Mouse (Mus musculus) CH12.LX (cell line): ENCODE results near the gene Dnah17. TPM values are rescaled to one million over a fixed set of nuclear protein-coding genes. Genes with fewer than 3 reads are reported as not detected.

Experiments
- DNase-seq: peaks from one replicate; pipeline ENCODE4 v3.0.0-alpha.2; 2013; ENCODE audit errors: extremely low read depth
- H3K27ac ChIP-seq: 2 replicates; pipeline ENCODE4 v1.5.1; 2012; ENCODE audit warnings: low read depth, mild to moderate bottlenecking, control low read depth, moderate library complexity; ENCODE audit not compliant: insufficient read depth
- H3K27me3 ChIP-seq: replicated peaks from 2 replicates; pipeline ENCODE3; 2012; ENCODE audit warnings: inconsistent platforms
- H3K36me3 ChIP-seq, 2 experiments: replicated peaks in 1 of 2; 2 replicates each; pipeline versions ENCODE3 to v1.6.1; 2012; ENCODE audit warnings: inconsistent platforms in 1 of 2, low read length in 1 of 2, mild to moderate bottlenecking in 1 of 2, mixed read lengths in 1 of 2, moderate library complexity in 1 of 2; ENCODE audit not compliant: control insufficient read depth in 1 of 2, insufficient read depth in 1 of 2
- H3K4me1 ChIP-seq, 2 experiments: 2 replicates each; pipeline ENCODE4 v1.6.1; 2012; ENCODE audit warnings: inconsistent platforms in 1 of 2, moderate library complexity in 1 of 2; ENCODE audit not compliant: insufficient read depth in 2 of 2, control insufficient read depth in 1 of 2
- H3K4me2 ChIP-seq: 2 replicates; pipeline ENCODE4 v1.6.1; 2012; ENCODE audit warnings: low read depth, mild to moderate bottlenecking, control low read depth; ENCODE audit not compliant: poor library complexity, insufficient read depth, severe bottlenecking
- H3K4me3 ChIP-seq, 3 experiments: fragments of 150-350 bp in 1 of 3; sonication (generic) in 1 of 3; replicated peaks in 1 of 3; 2 replicates each; pipeline versions ENCODE3 to v1.5.1; 2011 to 2012; ENCODE audit warnings: low read depth in 2 of 3, low read length in 2 of 3, mild to moderate bottlenecking in 2 of 3, moderate library complexity in 2 of 3, control low read depth in 1 of 3, improper control_type of control experiment in 1 of 3, inconsistent platforms in 1 of 3, mixed read lengths in 1 of 3; ENCODE audit not compliant: poor library complexity in 1 of 3
- H3K79me2 ChIP-seq: replicated peaks from 2 replicates; pipeline ENCODE4 v1.6.1; 2012; ENCODE audit warnings: mild to moderate bottlenecking, moderate library complexity; ENCODE audit not compliant: control insufficient read depth, poor library complexity, insufficient read depth, severe bottlenecking; ENCODE audit errors: extremely low read depth
- H3K9ac ChIP-seq: 2 replicates; pipeline ENCODE4 v1.6.1; 2012; ENCODE audit warnings: low read depth, mild to moderate bottlenecking, control low read depth, moderate library complexity; ENCODE audit not compliant: insufficient read depth
- H3K9me3 ChIP-seq: replicated peaks from 2 replicates; pipeline ENCODE3; 2012; ENCODE audit warnings: low read length, inconsistent platforms, mixed read lengths
- BHLHE40 ChIP-seq: IDR thresholded peaks from 2 replicates; pipeline ENCODE4 v1.6.1; 2011; ENCODE audit warnings: mild to moderate bottlenecking, low read depth, low read length, improper control_type of control experiment
- CHD1 ChIP-seq: IDR thresholded peaks from 2 replicates; pipeline ENCODE4 v1.6.1; 2012; ENCODE audit warnings: low read depth, low read length, improper control_type of control experiment, inconsistent platforms
- HCFC1 ChIP-seq: IDR thresholded peaks from 2 replicates; pipeline ENCODE4 v1.6.1; 2012; ENCODE audit warnings: low read depth, mild to moderate bottlenecking, inconsistent platforms, low read length, improper control_type of control experiment
- JUN ChIP-seq: IDR thresholded peaks from 2 replicates; pipeline ENCODE4 v1.6.1; 2011; ENCODE audit warnings: low read depth, mild to moderate bottlenecking, low read length, improper control_type of control experiment, moderate library complexity; ENCODE audit not compliant: insufficient read depth
- JUND ChIP-seq: conservative IDR thresholded peaks from 2 replicates; pipeline ENCODE4 v1.6.1; 2011; ENCODE audit warnings: low read depth, low read length, improper control_type of control experiment
- KAT2A ChIP-seq: IDR thresholded peaks from 2 replicates; pipeline ENCODE4 v1.6.1; 2012; ENCODE audit warnings: low read length, improper control_type of control experiment, inconsistent platforms; ENCODE audit not compliant: insufficient replicate concordance
- MAFK ChIP-seq: IDR thresholded peaks from 2 replicates; pipeline ENCODE4 v1.6.1; 2011; ENCODE audit warnings: low read length, improper control_type of control experiment; ENCODE audit not compliant: insufficient replicate concordance
- MAX ChIP-seq: IDR thresholded peaks from 2 replicates; pipeline ENCODE4 v1.6.1; 2011; ENCODE audit warnings: low read length, improper control_type of control experiment
- MXI1 ChIP-seq: IDR thresholded peaks from 2 replicates; pipeline ENCODE4 v1.6.1; 2011; ENCODE audit warnings: mild to moderate bottlenecking, low read depth, low read length, improper control_type of control experiment
- MYC ChIP-seq: IDR thresholded peaks from 2 replicates; pipeline ENCODE4 v1.6.1; 2011; ENCODE audit warnings: low read depth, mild to moderate bottlenecking, improper control_type of control experiment, low read length
- POLR2A ChIP-seq: IDR thresholded peaks from 2 replicates; pipeline ENCODE4 v1.6.1; 2011; ENCODE audit warnings: low read depth, mild to moderate bottlenecking, improper control_type of control experiment, low read length
- RAD21 ChIP-seq: IDR thresholded peaks from 2 replicates; pipeline ENCODE4 v1.6.1; 2011; ENCODE audit warnings: low read depth, mild to moderate bottlenecking, low read length, improper control_type of control experiment, moderate library complexity
- TCF12 ChIP-seq: IDR thresholded peaks from 2 replicates; pipeline ENCODE4 v1.6.1; 2014; ENCODE audit warnings: low read depth, mild to moderate bottlenecking, inconsistent platforms, low read length, improper control_type of control experiment
- UBTF ChIP-seq: IDR thresholded peaks from 2 replicates; pipeline ENCODE4 v1.6.1; 2012; ENCODE audit warnings: low read depth, mild to moderate bottlenecking, inconsistent platforms, low read length, improper control_type of control experiment, moderate library complexity
- USF1 ChIP-seq: IDR thresholded peaks from 2 replicates; pipeline ENCODE4 v1.6.1; 2014; ENCODE audit warnings: low read depth, mild to moderate bottlenecking, inconsistent platforms, low read length, improper control_type of control experiment
- ZMIZ1 ChIP-seq: IDR thresholded peaks from 2 replicates; pipeline ENCODE4 v1.6.1; 2012; ENCODE audit warnings: low read depth, mild to moderate bottlenecking, inconsistent platforms, low read length, improper control_type of control experiment
- ZNF384 ChIP-seq: IDR thresholded peaks from 2 replicates; pipeline ENCODE4 v1.6.1; 2012; ENCODE audit warnings: low read depth, low read length, improper control_type of control experiment, inconsistent platforms
- dilution Hi-C: fragments of 300-500 bp; cut with MboI; formaldehyde crosslinking; loops from 2 replicates; pipeline ENCODE4 v1.14.3; 2020; ENCODE audit warnings: low sequenced_read_pairs; ENCODE audit not compliant: extremely low pct_unique_long_range_greater_than_20kb, extremely low pct_ligation_motif_present
- in situ Hi-C: fragments of 300-500 bp; cut with MboI; formaldehyde crosslinking; loops from 3 replicates; pipeline ENCODE4 v1.14.3; 2019; ENCODE audit warnings: low sequenced_read_pairs, low pct_ligation_motif_present, low pct_unique_long_range_greater_than_20kb, mixed read lengths
- polyA plus RNA-seq: library from polyadenylated mRNA; unstranded; fragments of >175 nt; gene quantifications from 2 replicates; pipeline ENCODE4 v1.2.1, GENCODE M21; 2012; ENCODE audit warnings: low read depth; ENCODE audit not compliant: insufficient read length
- total RNA-seq, 2 experiments: library from RNA; depleted of rRNA; stranded (reverse); fragments of 300-350 nt in 1 of 2; fragments of >200 nt in 1 of 2; gene quantifications; 2 replicates each; pipeline ENCODE4 v1.2.3; 2012 to 2014

The Dnah17 gene
- total and polyA plus RNA-seq, 3 experiments = 0.08 to 0.23 TPM; not detected in 1

DNA sequence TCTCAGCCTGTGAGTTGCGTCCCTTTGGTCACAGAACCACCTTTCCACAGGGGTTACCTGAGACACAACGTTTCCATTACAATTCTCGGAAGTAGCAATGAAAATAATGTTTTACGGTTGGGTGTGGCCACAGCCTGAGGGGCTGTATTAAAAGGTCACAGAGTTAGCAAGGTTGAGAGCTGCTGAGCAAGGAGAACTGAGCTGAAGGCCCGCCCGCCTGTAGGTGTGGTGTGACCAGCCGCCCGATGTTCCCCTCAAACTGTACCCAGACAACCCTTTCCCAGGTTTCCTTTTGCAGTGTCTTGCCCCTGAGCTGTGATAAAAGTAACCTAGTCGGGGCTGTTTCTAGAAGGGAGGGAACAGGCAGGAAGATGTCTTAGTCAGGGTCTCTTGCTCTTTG, 95.4 kb downstream of the Dnah17 start:
- dilution Hi-C loops (no loop called here), in situ Hi-C loops (no loop called here)
- DNase-seq = no peak
- Histone ChIP-seq H3K4me1 (no peaks in the 10 kb centered on the region), H3K4me2 (no peak overlapping the region), H3K9me3 (peaks cover 6% of the 10 kb centered on the region), H3K79me2 (no peaks in the 10 kb centered on the region), H3K27me3 (peaks cover 26% of the 10 kb centered on the region), H3K4me3 (no peak overlapping the region), H3K27ac (no peak overlapping the region), H3K36me3 (peaks cover 0 to 17% of the 10 kb centered on the region in 2 experiments), H3K9ac (no peak overlapping the region)
- TF ChIP-seq POLR2A (no peak), TCF12 (no peak), JUN (no peak), MYC (no peak), ZMIZ1 (no peak), JUND (no peak), KAT2A (no peak), MAFK (no peak), MAX (no peak), UBTF (no peak), HCFC1 (no peak), MXI1 (no peak), ZNF384 (no peak)

DNA sequence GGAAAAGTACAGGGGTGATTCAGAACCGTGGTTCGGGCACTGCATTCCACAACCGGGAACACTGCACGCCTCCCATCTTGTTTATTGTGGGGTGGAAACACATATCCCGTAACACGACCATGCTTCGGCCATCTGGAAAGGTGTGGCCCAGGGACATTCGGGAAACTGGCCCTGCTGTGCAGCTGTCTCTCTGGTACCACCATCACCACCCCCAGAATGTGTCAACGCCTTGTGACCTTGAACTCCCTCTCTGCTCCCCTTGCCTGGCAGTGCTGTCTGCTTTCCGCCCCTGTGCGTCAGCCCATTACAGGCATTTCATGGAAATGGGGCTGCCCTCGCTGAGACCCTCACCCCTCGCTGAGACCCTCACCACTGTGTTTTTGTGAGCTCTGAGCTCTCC, 96.0 kb downstream of the Dnah17 start:
- DNase-seq = no peak
- no peak overlapping the region for H3K4me2 ChIP-seq
- H3K79me2 ChIP-seq = no peaks in the 10 kb centered on the region
- H3K27ac ChIP-seq = no peak overlapping the region
- peaks cover 22% of the 10 kb centered on the region for H3K27me3 ChIP-seq
- in situ Hi-C loops = no loop called here
- peaks cover 6% of the 10 kb centered on the region for H3K9me3 ChIP-seq
- H3K36me3 ChIP-seq = peaks cover 0 to 22% of the 10 kb centered on the region in 2 experiments
- H3K9ac ChIP-seq = no peak overlapping the region
- H3K4me3 ChIP-seq = no peak overlapping the region
- no peaks in the 10 kb centered on the region for H3K4me1 ChIP-seq
- dilution Hi-C loops = no loop called here
- TF ChIP-seq RAD21 (no peak), TCF12 (no peak), CHD1 (no peak), ZMIZ1 (no peak), USF1 (no peak), BHLHE40 (no peak)
